Mouse (Mus musculus): ENCODE data around the gene Fryl.

DNA sequence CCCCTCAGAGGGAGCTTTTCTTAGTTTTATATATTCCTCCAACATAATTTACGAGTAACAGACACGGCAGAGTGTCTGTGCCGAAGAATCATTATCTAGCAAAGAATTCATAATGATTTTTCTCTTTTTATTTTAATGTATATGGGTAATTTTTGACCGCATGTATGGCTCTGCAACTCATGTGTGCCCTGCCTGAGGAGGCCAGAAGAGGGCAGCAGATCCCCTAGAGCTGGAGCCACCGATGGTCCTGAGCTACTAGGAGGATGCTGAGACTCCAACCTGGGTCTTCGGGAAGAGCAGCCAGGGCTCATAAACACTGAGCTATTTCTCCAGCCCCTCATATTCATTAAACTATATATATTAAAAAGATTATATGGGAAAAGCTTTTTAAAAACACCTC is 200.0 kb downstream of the Fryl start:
- TF ChIP-seq GATA1 (IDR thresholded peaks at IDR 0.05; ENCODE audit: borderline replicate concordance, low read length) (no peak), FLI1 (IDR thresholded peaks at IDR 0.05; ENCODE audit: low read length) (no peak)
